In the genomic region with DNA sequence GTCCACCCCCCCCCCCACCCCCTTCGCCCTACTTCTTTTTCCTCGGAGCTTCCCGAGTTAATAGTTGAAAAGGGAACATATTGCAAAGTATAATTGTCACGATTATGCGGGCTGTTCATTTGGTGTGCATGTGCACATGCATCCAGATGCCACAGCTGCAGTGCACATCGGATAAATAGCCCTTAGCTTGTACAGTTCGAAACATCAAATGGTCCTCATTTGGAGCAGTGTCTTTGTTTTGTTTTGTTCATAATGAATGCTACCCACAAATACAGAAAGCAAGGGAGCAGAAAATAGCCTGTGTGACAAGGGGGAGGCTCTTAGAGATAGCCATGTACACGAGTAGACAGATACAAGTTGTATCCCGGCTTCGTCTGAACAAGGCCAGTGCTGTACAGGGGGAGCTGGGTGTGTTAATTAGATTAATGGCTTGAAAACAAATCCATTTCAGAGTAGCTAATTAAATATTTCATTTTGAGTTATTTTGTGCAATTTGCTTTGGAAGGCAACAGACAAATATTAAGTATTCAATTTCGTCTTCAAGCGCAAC, we compare ENCODE assay signal across 8 mouse cellular contexts.
DNase-seq lines count a peak whose midpoint lies in the region; ATAC-seq and TF ChIP-seq lines count a peak whose summit lies in the region.

No protein-coding gene starts in this region.

- peaks cover 5% of the 10 kb centered on the region; the same call in 1 of the 2 replicates for H3K27me3 ChIP-seq in lung, embryonic 15.5 days
- H3K27me3 ChIP-seq in hindbrain, postnatal 0 days (ENCODE audit: insufficient read depth, low read length) = no peaks in the 10 kb centered on the region

- no peak for TF ChIP-seq CTCF in hindbrain, postnatal 0 days (IDR thresholded peaks at IDR 0.05; ENCODE audit: low read depth)

- peak overlapping the region; percentile 19; the same call in 1 of the 2 replicates for H3K4me3 ChIP-seq in lung, embryonic 15.5 days
- H3K4me3 ChIP-seq in hindbrain, postnatal 0 days (ENCODE audit: low read length) = peak overlapping the region; percentile 26

- peaks cover 31% of the 10 kb centered on the region for H3K4me1 ChIP-seq in lung, embryonic 15.5 days
- H3K4me1 ChIP-seq in hindbrain, postnatal 0 days (ENCODE audit: insufficient read depth, low read length) = peaks cover 7% of the 10 kb centered on the region; the same call in 1 of the 2 replicates

- H3K27ac ChIP-seq in lung, embryonic 15.5 days = no peak overlapping the region
- no peak overlapping the region for H3K27ac ChIP-seq in hindbrain, postnatal 0 days

- no peaks in the 10 kb centered on the region for H3K9me3 ChIP-seq in lung, embryonic 15.5 days
- H3K9me3 ChIP-seq in hindbrain, postnatal 0 days (ENCODE audit: low read length) = no peaks in the 10 kb centered on the region

- H3K36me3 ChIP-seq in lung, embryonic 15.5 days = no peaks in the 10 kb centered on the region
- H3K36me3 ChIP-seq in hindbrain, postnatal 0 days (ENCODE audit: insufficient read depth, low read length) = no peaks in the 10 kb centered on the region

- peak overlapping the region; percentile 39 for H3K4me2 ChIP-seq in lung, embryonic 15.5 days
- H3K4me2 ChIP-seq in hindbrain, postnatal 0 days (ENCODE audit: low read depth, low read length) = peak overlapping the region; percentile 56

- no peak overlapping the region for H3K9ac ChIP-seq in lung, embryonic 15.5 days
- peak overlapping the region; percentile 18; the same call in 1 of the 2 replicates for H3K9ac ChIP-seq in hindbrain, postnatal 0 days (replicated peaks; ENCODE audit: low read length)

- peak; percentile 49 for DNase-seq in heart, adult 11 months
- DNase-seq in heart, adult 18-20 months = no peak
- no peak for DNase-seq in lung, postnatal 14 days
- no peak for DNase-seq in hindbrain, postnatal 0 days (ENCODE audit: low spot score)
- peak; percentile 13 for DNase-seq in retina, postnatal 7 days (ENCODE audit: low read depth, low spot score)
- DNase-seq in adrenal gland, postnatal 14 days = no peak

- WGBS in lung, embryonic 15.5 days = 56% methylated on average over 12 of the region's 12 CpGs
- 29% methylated on average over 12 of the region's 12 CpGs for WGBS in hindbrain, postnatal 0 days

- ATAC-seq in lung, embryonic 15.5 days (ENCODE audit: borderline replicate concordance, extremely low read depth, low FRiP score, low TSS enrichment) = no peak
- peak; percentile 41 for ATAC-seq in hindbrain, postnatal 0 days
- ATAC-seq in erythroid progenitor cell, adult 5-6 weeks (replicated peaks; ENCODE audit: low FRiP score, poor library complexity, severe bottlenecking) = no peak

Comparison
In these comparisons a context has a peak if more than half of its experiments do, and no peak if none do; other contexts are left out.
1. DNase-seq: peak in heart, adult 11 months (single experiment) and retina, postnatal 7 days (single experiment); none in heart, adult 18-20 months (0 of 2), lung, postnatal 14 days (single experiment), hindbrain, postnatal 0 days (single experiment) and adrenal gland, postnatal 14 days (single experiment).